Mouse (Mus musculus) hindbrain, embryonic 10.5 days (tissue): ENCODE measurements around the gene Fam209. TPM values are rescaled to one million over a fixed set of nuclear protein-coding genes. Genes with fewer than 3 reads are reported as not detected.

ENCODE experiments used
- DNase-seq: peaks from one replicate; pipeline ENCODE4 v3.0.0-alpha.2; 2017; ENCODE audit warnings: low spot score
- H3K27ac ChIP-seq: fragments of 300-500 bp; sonication (generic); 2 replicates; pipeline ENCODE4 v1.5.1; 2016; ENCODE audit warnings: mild to moderate bottlenecking, moderate library complexity
- H3K27me3 ChIP-seq: fragments of 300-500 bp; sonication (generic); 2 replicates; pipeline ENCODE4 v1.6.1; 2016; ENCODE audit warnings: mild to moderate bottlenecking; ENCODE audit not compliant: poor library complexity, insufficient read depth, severe bottlenecking
- H3K36me3 ChIP-seq: fragments of 300-500 bp; sonication (generic); 2 replicates; pipeline ENCODE4 v1.6.1; 2016; ENCODE audit warnings: mild to moderate bottlenecking, moderate library complexity
- H3K4me1 ChIP-seq: fragments of 300-500 bp; sonication (generic); replicated peaks from 2 replicates; pipeline ENCODE4 v1.6.1; 2016; ENCODE audit warnings: mild to moderate bottlenecking
- H3K4me3 ChIP-seq: fragments of 300-500 bp; sonication (generic); 2 replicates; pipeline ENCODE4 v1.5.1; 2016; ENCODE audit warnings: mild to moderate bottlenecking, moderate library complexity
- H3K9me3 ChIP-seq: fragments of 300-500 bp; sonication (generic); 2 replicates; pipeline ENCODE4 v1.6.1; 2016; ENCODE audit warnings: mild to moderate bottlenecking, moderate library complexity
- WGBS: fragments of 180-500 bp; shearing (Covaris S2); methylation state at CpG from one replicate; pipeline ENCODE4 v1.1.7; 2016; 5-methylcytosine and 5-hydroxymethylcytosine counted together
- polyA plus RNA-seq: library from polyadenylated mRNA; unstranded; fragments of >200 nt; fragmentation: Nextera tagmentation; extraction: Ambion mirVana; gene quantifications from 2 replicates; pipeline ENCODE4 v1.2.1, GENCODE M21; 2016

The Fam209 gene
- polyA plus RNA-seq, 1 experiment from 2014 or later: not detected

- Histone ChIP-seq H3K27me3 (no peaks in the 10 kb centered on the region), H3K4me3 (no peak overlapping the region), H3K36me3 (no peaks in the 10 kb centered on the region), H3K27ac (no peak overlapping the region), H3K4me1 (no peaks in the 10 kb centered on the region), H3K9me3 (no peaks in the 10 kb centered on the region)
- WGBS: 86% methylated on average over 14 of the region's 14 CpGs
- DNase-seq: no peak
These were observed 11.6 kb downstream of the Fam209 start for GRCm38 (mm10) chr2:172483766-172484413.

GRCm38 (mm10) chr2:172484696-172485370 lies 12.5 kb downstream of the Fam209 start:
- Histone ChIP-seq H3K27me3 (no peaks in the 10 kb centered on the region), H3K9me3 (no peaks in the 10 kb centered on the region), H3K4me1 (no peaks in the 10 kb centered on the region), H3K4me3 (no peak overlapping the region), H3K36me3 (no peaks in the 10 kb centered on the region), H3K27ac (no peak overlapping the region)
- DNase-seq: peak; percentile 10
- 48% methylated on average over 12 of the region's 12 CpGs for WGBS

- no peak overlapping the region for H3K27ac ChIP-seq
- H3K36me3 ChIP-seq: no peaks in the 10 kb centered on the region
- DNase-seq: no peak
- H3K4me3 ChIP-seq: no peak overlapping the region
- H3K9me3 ChIP-seq: no peaks in the 10 kb centered on the region
- 73% methylated on average over 8 of the region's 8 CpGs for WGBS
- no peaks in the 10 kb centered on the region for H3K27me3 ChIP-seq
- H3K4me1 ChIP-seq: peaks cover 9% of the 10 kb centered on the region; the same call in 1 of the 2 replicates
These were observed 24.5 kb downstream of the Fam209 start for GRCm38 (mm10) chr2:172496736-172497345.

GRCm38 (mm10) chr2:172498823-172499222 lies 26.5 kb downstream of the Fam209 start:
- H3K4me1 ChIP-seq: peaks cover 9% of the 10 kb centered on the region; the same call in 1 of the 2 replicates
- 51% methylated on average over 3 of the region's 3 CpGs for WGBS

GRCm38 (mm10) chr2:172500752-172501316 lies 28.5 kb downstream of the Fam209 start:
- H3K27ac ChIP-seq: no peak overlapping the region
- DNase-seq: no peak
- H3K36me3 ChIP-seq: no peaks in the 10 kb centered on the region
- 58% methylated on average over 7 of the region's 7 CpGs for WGBS
- H3K27me3 ChIP-seq: peaks cover 3% of the 10 kb centered on the region; the same call in 1 of the 2 replicates
- H3K4me1 ChIP-seq: peaks cover 13% of the 10 kb centered on the region; the same call in 1 of the 2 replicates
- H3K4me3 ChIP-seq: no peak overlapping the region
- no peaks in the 10 kb centered on the region for H3K9me3 ChIP-seq

More at GRCm38 (mm10) chr2:172498823-172499222, 26.5 kb downstream of the Fam209 start:
- DNase-seq: no peak
- peaks cover 3% of the 10 kb centered on the region; the same call in 1 of the 2 replicates for H3K27me3 ChIP-seq
- H3K4me3 ChIP-seq: no peak overlapping the region
- H3K27ac ChIP-seq: no peak overlapping the region
- H3K9me3 ChIP-seq: no peaks in the 10 kb centered on the region
- no peaks in the 10 kb centered on the region for H3K36me3 ChIP-seq

GRCm38 (mm10) chr2:172501341-172501740 lies 29.0 kb downstream of the Fam209 start:
- peaks cover 13% of the 10 kb centered on the region; the same call in 1 of the 2 replicates for H3K4me1 ChIP-seq
- peaks cover 3% of the 10 kb centered on the region; the same call in 1 of the 2 replicates for H3K27me3 ChIP-seq
- H3K9me3 ChIP-seq: no peaks in the 10 kb centered on the region
- peak; percentile 66 for DNase-seq
- H3K36me3 ChIP-seq: no peaks in the 10 kb centered on the region
- H3K4me3 ChIP-seq: no peak overlapping the region
- H3K27ac ChIP-seq: no peak overlapping the region
- 8% methylated on average over 4 of the region's 4 CpGs for WGBS

- 70% methylated on average over 14 of the region's 14 CpGs for WGBS
- peaks cover 13% of the 10 kb centered on the region; the same call in 1 of the 2 replicates for H3K4me1 ChIP-seq
- no peak for DNase-seq
These were observed 29.8 kb downstream of the Fam209 start for GRCm38 (mm10) chr2:172502168-172502567.

GRCm38 (mm10) chr2:172506121-172506520 lies 33.8 kb downstream of the Fam209 start:
- WGBS: 91% methylated on average over 7 of the region's 7 CpGs
- no peak for DNase-seq
- Histone ChIP-seq H3K27ac (no peak overlapping the region), H3K9me3 (no peaks in the 10 kb centered on the region), H3K36me3 (no peaks in the 10 kb centered on the region), H3K4me1 (peaks cover 7% of the 10 kb centered on the region; the same call in 1 of the 2 replicates), H3K4me3 (no peak overlapping the region), H3K27me3 (peaks cover 3% of the 10 kb centered on the region; the same call in 1 of the 2 replicates)

More at GRCm38 (mm10) chr2:172502168-172502567, 29.8 kb downstream of the Fam209 start:
- H3K9me3 ChIP-seq: no peaks in the 10 kb centered on the region
- H3K36me3 ChIP-seq: no peaks in the 10 kb centered on the region
- H3K27ac ChIP-seq: no peak overlapping the region
- peaks cover 3% of the 10 kb centered on the region; the same call in 1 of the 2 replicates for H3K27me3 ChIP-seq
- H3K4me3 ChIP-seq: no peak overlapping the region

- Histone ChIP-seq H3K4me3 (no peak overlapping the region), H3K27ac (no peak overlapping the region), H3K9me3 (no peaks in the 10 kb centered on the region), H3K27me3 (no peaks in the 10 kb centered on the region; the same call in 1 of the 2 replicates), H3K36me3 (no peaks in the 10 kb centered on the region), H3K4me1 (0 out of 2 replicates have a peak, but pooled peaks cover 2% of the 10 kb centered on the region)
- 90% methylated on average over 15 of the region's 15 CpGs for WGBS
- DNase-seq: no peak
These were observed 37.9 kb downstream of the Fam209 start for GRCm38 (mm10) chr2:172510056-172510712.

- H3K27ac ChIP-seq: no peak overlapping the region
- H3K4me3 ChIP-seq: no peak overlapping the region
- H3K4me1 ChIP-seq: peaks cover under 1% of the 10 kb centered on the region; the same call in 1 of the 2 replicates
- no peak for DNase-seq
- H3K36me3 ChIP-seq: no peaks in the 10 kb centered on the region
- WGBS: 60% methylated on average over 3 of the region's 3 CpGs
- no peaks in the 10 kb centered on the region; the same call in 1 of the 2 replicates for H3K27me3 ChIP-seq
- H3K9me3 ChIP-seq: no peaks in the 10 kb centered on the region
These were observed 38.6 kb downstream of the Fam209 start for GRCm38 (mm10) chr2:172510899-172511298.

- DNase-seq: peak; percentile 10
- no peaks in the 10 kb centered on the region for H3K36me3 ChIP-seq
- peaks cover 19% of the 10 kb centered on the region for H3K27me3 ChIP-seq
- WGBS: 18% methylated on average over 11 of the region's 11 CpGs
- peaks cover 29% of the 10 kb centered on the region for H3K4me1 ChIP-seq
- no peak overlapping the region for H3K4me3 ChIP-seq
- H3K9me3 ChIP-seq: no peaks in the 10 kb centered on the region
- H3K27ac ChIP-seq: 0 out of 2 replicates have a peak overlapping the region, but pooled peaks have one; percentile 23
These were observed 44.2 kb downstream of the Fam209 start for GRCm38 (mm10) chr2:172516407-172516992.
